Mouse (Mus musculus): ENCODE measurements around the gene Cc2d1b.

Gene Cc2d1b

GRCm38 (mm10) chr4:108637721-108638120 is 18.0 kb downstream of the Cc2d1b start:
- ATAC-seq (ENCODE audit: insufficient number of reproducible peaks, low FRiP score, low TSS enrichment) = no peak

GRCm38 (mm10) chr4:108638752-108639151 is 19.0 kb downstream of the Cc2d1b start:
- no peak for ATAC-seq (ENCODE audit: insufficient number of reproducible peaks, low FRiP score, low TSS enrichment)

GRCm38 (mm10) chr4:108664407-108664806 is 44.7 kb downstream of the Cc2d1b start:
- ATAC-seq (ENCODE audit: insufficient number of reproducible peaks, low FRiP score, low TSS enrichment) = no peak
